Mouse (Mus musculus) layer of hippocampus, adult 9-11 months (tissue): ENCODE measurements around the gene Gm21976.

Experiments used
- DNase-seq: peaks from one replicate; pipeline ENCODE4 v3.0.0; 2022

The Gm21976 gene

GRCm38 (mm10) chr13:98354871-98355558, 75.3 kb downstream of the Gm21976 start:
- DNase-seq, result no peak

- no peak for DNase-seq
Observed at GRCm38 (mm10) chr13:98355559-98356111, 75.9 kb downstream of the Gm21976 start.

- no peak for DNase-seq
Observed at GRCm38 (mm10) chr13:98356176-98356972, 76.7 kb downstream of the Gm21976 start.
